Mouse (Mus musculus): ENCODE measurements around the gene Sort1.
"Not testable (repeated sequence)": the region's sequence is repeated elsewhere in the genome, so short reads cannot be mapped to it uniquely, and the experiment has no call there.

Gene Sort1

DNA sequence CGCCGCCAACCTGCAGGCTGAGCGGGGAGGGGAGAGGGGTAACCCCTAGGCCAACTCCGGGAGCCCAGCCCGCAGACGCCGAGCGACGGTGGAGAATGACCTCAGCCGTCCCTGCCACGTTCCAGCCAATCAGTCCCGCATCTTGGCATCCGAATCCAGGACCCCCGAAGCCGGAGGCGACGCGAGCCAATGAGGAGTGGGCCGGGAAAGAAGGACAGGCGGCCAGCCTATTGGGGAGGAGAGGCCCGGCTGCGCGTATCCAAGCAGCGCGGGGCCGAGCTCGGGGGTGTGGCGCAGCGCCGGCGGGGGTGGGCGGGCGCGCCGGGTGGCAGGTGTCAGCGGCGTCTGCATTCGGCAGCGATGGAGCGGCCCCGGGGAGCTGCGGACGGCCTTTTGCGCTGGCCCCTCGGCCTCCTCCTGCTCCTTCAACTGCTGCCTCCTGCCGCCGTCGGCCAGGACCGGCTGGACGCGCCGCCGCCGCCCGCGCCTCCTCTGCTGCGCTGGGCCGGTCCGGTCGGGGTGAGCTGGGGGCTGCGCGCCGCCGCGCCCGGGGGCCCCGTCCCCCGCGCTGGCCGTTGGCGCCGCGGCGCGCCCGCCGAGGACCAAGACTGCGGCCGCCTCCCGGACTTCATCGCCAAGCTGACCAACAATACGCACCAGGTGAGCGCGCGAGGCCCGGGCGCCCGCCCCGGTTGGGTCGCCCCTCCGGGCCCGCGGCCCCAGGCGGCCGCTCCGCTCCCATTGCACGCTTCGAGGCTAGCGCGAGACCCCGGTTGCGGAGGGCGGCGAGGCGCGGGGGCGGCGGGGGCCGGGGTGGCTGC lies at the start of gene Sort1:
Gene Sort1, plus strand, starts transcription at position 302 of the 821 bp plus-strand sequence.
- DNase-seq = peak; percentile 72 to 80

DNA sequence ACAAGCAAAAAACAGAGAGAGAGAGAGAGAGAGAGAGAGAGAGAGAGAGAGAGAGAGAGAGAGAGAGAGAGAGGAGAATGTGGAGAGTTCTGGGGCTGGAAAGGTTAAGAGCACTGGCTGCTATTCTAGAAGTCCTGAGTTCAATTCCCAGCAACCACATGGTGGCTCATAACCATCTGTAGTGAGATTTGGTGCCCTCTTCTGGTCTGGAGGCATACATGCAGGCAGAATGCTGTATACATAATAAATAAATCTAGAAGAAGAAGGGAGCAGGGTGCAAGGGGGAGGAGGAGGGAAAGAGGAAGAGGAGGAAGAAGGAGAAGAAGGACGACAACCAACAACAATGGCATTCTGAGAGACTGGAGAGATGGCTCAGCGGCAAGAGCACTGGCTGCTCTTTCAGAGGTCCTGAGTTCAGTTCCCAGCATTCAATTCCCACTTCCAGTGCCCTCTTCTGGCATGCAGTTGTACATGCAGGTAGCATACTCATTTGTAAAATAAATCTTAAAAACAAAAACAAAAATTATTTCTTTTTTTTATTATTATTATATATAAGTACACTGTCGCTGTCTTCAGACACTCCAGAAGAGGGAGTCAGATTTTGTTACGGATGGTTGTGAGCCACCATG lies 46.3 kb upstream of the Sort1 start:
- not testable (repeated sequence) for DNase-seq

- no peak for DNase-seq
Measured at GRCm38 (mm10) chr3:108241243-108241839, 42.5 kb upstream of the Sort1 start.

- DNase-seq = no peak
Measured at GRCm38 (mm10) chr3:108246857-108247256, 37.0 kb upstream of the Sort1 start.

DNA sequence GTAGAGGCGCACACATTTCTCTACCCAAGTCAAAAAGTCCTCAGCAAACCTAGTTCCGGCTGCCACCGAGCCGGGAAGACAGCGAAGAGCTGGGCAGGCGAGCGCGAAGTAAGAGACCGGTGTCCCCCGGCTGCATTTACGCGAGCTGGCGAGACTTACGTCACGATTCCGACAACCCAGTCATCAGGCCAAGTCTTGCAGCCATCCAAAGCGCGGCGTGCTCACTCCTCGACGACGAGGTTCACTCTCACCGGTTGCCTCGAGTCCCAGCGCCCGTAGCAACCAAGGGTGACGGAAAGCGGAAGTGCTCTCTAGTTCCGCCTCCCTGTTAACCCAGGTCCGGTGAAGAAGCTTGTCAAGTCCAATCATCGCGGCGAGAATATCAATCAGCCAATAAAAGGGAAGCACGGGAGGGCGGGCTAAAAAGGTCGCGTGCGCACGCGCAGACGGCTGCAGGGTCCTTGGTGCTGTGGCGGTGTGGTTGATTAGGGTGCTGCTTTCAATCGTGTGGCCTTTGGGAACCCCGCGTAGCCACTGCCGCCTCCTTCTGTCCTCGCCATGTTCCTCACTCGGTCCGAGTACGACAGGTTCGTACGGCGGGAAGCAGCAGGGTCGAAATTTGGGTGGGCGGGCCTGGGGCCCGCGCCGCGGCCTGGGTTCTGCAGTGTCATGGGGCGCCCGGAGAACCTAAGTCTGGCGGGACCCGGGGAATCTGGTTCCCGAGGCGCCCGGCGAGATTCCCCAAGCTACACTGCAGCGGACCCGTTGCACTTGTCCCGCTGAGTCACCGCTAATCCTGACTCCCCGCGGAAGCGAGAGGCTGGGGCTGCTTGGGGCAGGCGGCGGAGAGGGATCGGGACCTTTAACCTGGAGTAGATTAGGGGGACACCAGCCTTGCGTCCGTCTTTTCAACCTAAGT lies 26.9 kb upstream of the Sort1 start, which contains the start of gene Psma5:
Gene Psma5, plus strand, starts transcription at position 208 of the 919 bp plus-strand sequence.
- DNase-seq = peak; percentile 94 to 97

DNA sequence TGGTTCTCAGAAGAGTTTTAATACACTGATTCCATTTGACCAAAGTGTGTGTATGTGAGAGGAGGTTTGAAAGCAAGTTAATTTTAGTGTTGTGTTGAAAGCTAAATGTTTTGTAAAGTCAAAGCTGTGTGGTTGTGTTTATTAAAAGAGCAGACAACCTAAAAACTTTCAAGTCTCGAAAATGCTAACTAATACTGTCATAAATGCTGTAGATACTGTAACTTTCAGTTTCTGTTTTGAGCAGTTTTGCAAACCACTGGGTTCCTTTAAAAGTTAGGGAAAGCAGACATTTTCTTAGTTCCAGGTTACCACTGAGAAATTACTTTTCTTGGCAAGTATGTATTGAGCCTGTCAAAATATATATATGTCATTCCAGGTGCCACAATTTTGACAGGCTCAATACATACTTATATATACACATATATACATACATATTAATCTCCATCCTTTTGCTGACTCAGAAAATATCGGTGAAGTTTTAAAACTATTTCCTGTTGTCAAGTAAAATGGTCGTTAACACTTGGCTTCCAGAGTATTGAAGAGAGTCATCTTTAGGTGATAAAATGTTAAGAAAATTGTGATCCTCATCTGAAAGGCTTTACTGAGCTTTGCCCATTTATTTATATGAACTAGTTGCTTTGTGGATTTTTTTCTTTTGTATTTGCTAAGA lies 25.9 kb upstream of the Sort1 start:
- DNase-seq = no peak

DNA sequence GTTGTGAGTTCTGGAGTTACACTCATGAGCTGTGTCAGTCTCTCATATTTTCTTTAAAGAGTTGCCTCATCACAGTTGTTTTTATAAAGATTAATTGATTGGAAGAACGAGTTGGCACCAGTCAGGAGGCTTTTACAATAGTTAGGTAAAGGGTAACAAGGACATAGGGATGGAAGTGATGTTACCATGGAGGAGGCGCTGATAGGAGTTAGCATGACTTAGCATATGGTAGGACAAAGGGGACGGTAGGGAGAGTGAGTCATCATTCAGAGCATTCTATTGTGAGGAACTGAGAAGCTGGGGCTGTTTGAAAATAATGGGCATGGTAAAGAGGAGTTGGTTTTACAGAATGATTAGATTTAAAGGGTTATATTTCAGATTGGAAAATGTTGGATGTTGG lies 24.6 kb upstream of the Sort1 start:
- DNase-seq = no peak

- DNase-seq = not testable (repeated sequence)
Measured at GRCm38 (mm10) chr3:108279495-108279894, 4.4 kb upstream of the Sort1 start.

DNA sequence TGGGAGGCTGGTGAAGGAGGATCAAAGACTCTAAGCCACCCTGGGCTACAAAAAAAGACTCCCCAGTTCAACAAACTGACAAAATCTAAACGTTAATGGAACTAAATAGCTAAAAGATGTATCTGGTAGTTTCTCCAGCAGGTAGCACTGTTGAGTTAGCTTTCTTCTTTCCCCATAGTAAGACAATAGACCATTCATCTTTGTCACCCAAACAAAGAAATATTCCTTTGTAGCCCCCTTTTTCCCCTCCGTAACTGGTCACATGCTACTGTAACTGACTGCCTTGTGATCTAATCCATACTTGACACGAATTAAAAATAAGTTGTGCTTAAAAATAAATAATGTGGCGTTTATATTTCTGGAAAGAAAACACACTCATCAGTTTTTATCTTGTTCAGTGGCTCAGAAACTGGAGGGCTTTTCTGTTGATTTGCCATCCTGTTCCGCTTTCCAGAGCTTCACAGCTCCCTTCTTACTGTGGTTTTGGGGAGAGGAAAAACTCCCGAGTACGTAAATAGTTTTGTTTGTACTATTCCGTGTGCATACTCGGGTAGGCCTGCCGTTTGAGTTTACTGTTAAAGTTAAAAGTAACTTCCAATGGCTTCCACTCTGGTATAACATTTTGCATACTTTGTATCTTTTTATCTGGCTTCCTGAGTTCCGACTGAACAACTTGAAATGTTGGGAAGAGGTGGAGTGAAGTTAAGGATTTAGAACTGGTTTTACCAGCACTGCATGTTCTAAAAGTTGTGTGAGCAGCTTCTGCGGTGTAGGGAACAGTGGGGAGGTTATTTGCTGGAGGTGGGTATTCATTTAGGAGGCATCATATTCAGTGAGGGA lies 1.3 kb upstream of the Sort1 start:
- no peak for DNase-seq

GRCm38 (mm10) chr3:108283241-108283561 lies 681 bp upstream of the Sort1 start:
- no peak for DNase-seq

DNA sequence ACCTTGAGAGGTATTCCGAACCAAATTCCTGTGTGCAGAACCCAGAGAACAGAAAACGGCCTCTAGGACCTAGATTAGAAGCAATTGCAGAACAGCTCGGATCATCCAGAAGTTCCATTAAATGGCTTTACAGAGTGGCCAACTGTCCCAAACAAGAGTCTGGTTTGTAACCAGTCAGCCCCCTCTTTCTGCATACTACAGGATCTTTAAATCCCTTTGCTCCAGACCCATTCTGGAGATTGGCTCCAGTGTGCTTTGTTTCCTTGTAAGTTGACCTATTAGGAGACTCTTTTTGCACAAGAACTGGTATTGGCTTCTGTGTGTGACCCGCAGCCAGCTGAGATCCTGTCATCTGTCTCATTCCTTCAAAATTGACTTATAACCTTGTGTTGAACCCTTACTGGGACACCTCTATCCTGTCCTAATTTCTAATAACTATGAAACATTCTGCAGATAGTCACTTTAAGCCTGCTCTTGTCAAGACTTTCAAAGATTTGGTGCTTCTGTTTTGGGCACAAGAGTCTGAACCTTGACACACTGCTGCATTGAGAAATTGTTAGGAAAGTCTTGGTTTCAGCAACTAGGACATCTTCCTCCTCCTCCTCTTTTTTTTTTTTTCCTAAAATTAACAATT lies 1.3 kb downstream of the Sort1 start:
- no peak for DNase-seq

- DNase-seq = no peak
Measured at GRCm38 (mm10) chr3:108286671-108287439, 3.0 kb downstream of the Sort1 start.

DNA sequence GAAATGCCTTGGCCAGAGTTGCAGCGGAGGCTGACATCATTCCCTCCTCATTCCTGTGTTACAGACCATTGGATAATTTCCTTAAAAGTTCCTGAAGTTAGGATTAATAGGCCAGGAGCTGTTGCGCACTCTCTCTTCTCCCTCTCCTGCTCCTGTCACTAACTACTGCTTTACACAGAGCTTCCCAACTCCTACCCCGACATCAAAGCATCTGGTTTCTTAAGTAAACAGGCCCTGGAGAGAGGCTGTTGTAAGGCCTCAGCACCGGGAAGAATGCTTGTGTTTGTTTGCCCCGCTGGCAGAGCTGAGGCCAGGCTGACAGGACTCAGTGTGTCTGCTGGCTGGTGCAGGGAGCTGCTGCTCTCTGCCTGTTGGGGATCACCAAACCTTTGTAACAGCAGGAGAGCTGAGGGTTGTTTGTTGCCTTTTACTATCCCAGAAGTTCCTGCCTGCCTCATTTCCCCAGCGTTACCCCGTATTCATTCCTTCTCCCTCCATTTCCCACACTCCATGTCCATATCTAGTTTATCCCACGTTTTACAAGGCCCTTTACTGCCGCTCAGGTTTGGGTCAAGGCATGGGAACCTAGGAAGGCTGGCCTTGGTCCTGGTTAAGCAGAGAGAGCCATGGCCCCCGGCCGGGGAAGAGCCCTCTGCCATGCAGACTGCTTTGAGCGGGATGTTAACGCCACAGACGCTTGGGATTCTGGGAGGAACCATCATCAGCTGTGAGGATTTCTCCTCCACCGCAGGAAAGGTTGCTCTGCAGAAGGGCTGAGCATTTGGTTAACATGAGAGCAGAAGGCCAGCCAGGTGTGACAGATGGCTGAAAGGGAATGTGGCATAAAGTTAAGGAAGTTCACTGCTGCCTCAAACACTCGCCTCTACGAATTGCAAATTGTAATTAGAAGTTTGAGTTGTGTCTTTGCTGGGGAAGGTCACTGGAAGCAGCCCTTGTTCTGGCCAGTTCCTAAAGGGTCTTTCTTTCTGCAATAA lies 4.2 kb downstream of the Sort1 start:
- no peak for DNase-seq

GRCm38 (mm10) chr3:108289311-108290130 lies 5.6 kb downstream of the Sort1 start:
- no peak for DNase-seq

DNA sequence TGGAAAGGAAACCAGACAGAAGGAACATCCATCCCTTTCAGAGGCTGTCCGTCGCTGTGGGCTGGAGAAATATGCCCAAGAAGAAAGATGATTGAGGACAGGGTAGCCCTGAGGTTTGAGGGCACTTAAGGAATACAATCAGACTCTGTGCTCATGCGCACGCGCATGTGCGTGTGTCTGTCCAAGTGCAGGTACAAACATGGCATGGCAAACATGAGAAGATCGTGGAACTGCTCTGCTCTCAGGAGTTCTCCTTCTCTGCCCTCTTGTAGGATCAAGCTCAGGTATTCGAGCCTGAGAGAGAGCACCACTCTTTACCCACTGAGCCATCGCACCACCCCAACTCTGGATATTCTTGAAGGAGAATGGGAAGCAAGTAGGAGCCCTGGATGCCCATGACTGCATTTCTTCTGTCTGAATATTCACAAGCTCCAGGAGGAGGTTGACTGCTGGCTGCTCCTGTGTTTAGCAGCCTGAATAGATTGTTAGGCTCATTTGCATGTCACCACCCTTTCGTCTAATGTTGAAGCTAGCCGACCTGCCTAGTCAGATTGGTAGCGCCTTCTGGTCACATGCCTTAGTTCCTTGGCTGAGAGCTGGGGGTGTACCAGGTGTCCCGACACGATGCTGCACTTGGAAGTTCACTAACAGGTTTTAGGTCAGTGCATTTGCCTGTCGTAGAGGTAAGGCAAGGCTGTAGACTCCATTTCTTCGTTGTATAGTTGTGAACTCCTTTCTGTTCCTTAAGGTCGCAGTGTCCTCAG lies 7.3 kb downstream of the Sort1 start:
- DNase-seq = no peak

- no peak for DNase-seq
Measured at GRCm38 (mm10) chr3:108294398-108294797, 10.5 kb downstream of the Sort1 start.

Measured in cerebellum, postnatal 36 days (tissue).